Mouse (Mus musculus) kidney, embryonic 16.5 days (tissue): ENCODE results near the gene Micall2. TPM values are rescaled to one million over a fixed set of nuclear protein-coding genes. Genes with fewer than 3 reads are reported as not detected.
A peak's percentile ranks its signal among the peaks of the same experiment; 100 is the strongest.
"Not testable (repeated sequence)": the region's sequence is repeated elsewhere in the genome, so short reads cannot be mapped to it uniquely, and the experiment has no call there.

ENCODE experiments used
- ATAC-seq: fragments of 200-750 bp; cut with Nextera tagmentation; 2 replicates; pipeline ENCODE4 v1.8.0; 2017; ENCODE audit warnings: moderate TSS enrichment; ENCODE audit not compliant: low FRiP score, low TSS enrichment
- H3K27ac ChIP-seq: fragments of 300-500 bp; sonication (generic); 2 replicates; pipeline ENCODE4 v1.5.1; 2014; ENCODE audit warnings: low read length
- H3K27me3 ChIP-seq: fragments of 300-500 bp; sonication (generic); 2 replicates; pipeline ENCODE4 v1.6.1; 2014; ENCODE audit warnings: low read length, control low read depth, mixed read lengths; ENCODE audit not compliant: insufficient read depth
- H3K36me3 ChIP-seq: fragments of 300-500 bp; sonication (generic); 2 replicates; pipeline ENCODE4 v1.6.1; 2014; ENCODE audit warnings: low read length, control low read depth, mixed read lengths; ENCODE audit not compliant: insufficient read depth
- H3K4me1 ChIP-seq: fragments of 300-500 bp; sonication (generic); 2 replicates; pipeline ENCODE4 v1.6.1; 2014; ENCODE audit warnings: low read length, control low read depth, mixed read lengths; ENCODE audit not compliant: insufficient read depth
- H3K4me2 ChIP-seq: fragments of 300-500 bp; sonication (generic); replicated peaks from 2 replicates; pipeline ENCODE4 v1.6.1; 2014; ENCODE audit warnings: low read depth, low read length
- H3K4me3 ChIP-seq: fragments of 300-500 bp; sonication (generic); 2 replicates; pipeline ENCODE4 v1.5.1; 2014; ENCODE audit warnings: mild to moderate bottlenecking, low read length
- H3K9ac ChIP-seq: fragments of 300-500 bp; sonication (generic); replicated peaks from 2 replicates; pipeline ENCODE4 v1.6.1; 2014; ENCODE audit warnings: low read length
- H3K9me3 ChIP-seq: fragments of 300-500 bp; sonication (generic); 2 replicates; pipeline ENCODE4 v1.6.1; 2016; ENCODE audit warnings: low read length, control low read depth
- WGBS: fragments of 180-500 bp; shearing (Covaris S2); extraction: QIAGEN DNeasy Blood & Tissue Kit; methylation state at CpG from one replicate; pipeline ENCODE4 v1.1.7; 2014; 5-methylcytosine and 5-hydroxymethylcytosine counted together
- polyA plus RNA-seq: library from polyadenylated mRNA; unstranded; fragments of >200 nt; fragmentation: Nextera tagmentation; extraction: Ambion mirVana; gene quantifications from 2 replicates; pipeline ENCODE4 v1.2.1, GENCODE M21; 2015

The Micall2 gene
- polyA plus RNA-seq, 1 experiment from 2014 or later, result 5.4 TPM

DNA sequence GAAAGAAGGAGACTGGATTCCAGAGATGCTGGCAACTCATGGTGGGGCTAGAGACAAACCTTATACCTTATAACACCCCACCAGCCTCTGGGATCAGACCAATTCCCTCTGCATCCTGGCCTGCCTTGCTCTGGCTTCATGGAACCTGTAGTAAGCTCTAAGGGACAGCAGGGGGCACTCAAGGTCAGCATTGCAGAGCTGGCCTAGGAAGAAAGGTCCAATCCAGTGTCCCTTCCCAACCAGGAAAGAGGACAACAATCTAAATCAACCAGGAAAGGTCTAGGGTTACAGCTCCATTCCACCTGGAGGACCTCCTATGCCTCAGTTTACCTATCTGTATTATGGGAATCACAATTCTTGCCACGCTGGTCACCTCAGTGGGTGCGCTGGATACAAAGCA is 18.4 kb downstream of the Micall2 start:
- Histone ChIP-seq H3K4me3 (no peak overlapping the region), H3K36me3 (no peaks in the 10 kb centered on the region; the same call in 1 of the 2 replicates), H3K4me1 (peaks cover 3% of the 10 kb centered on the region; the same call in 1 of the 2 replicates), H3K27me3 (no peaks in the 10 kb centered on the region), H3K27ac (no peak overlapping the region), H3K9ac (no peak overlapping the region), H3K9me3 (no peaks in the 10 kb centered on the region), H3K4me2 (no peak overlapping the region)
- WGBS, result 98% methylated on average over 2 of the region's 2 CpGs
- ATAC-seq, result 0 out of 2 replicates have a peak, but pooled peaks have one; percentile 40

DNA sequence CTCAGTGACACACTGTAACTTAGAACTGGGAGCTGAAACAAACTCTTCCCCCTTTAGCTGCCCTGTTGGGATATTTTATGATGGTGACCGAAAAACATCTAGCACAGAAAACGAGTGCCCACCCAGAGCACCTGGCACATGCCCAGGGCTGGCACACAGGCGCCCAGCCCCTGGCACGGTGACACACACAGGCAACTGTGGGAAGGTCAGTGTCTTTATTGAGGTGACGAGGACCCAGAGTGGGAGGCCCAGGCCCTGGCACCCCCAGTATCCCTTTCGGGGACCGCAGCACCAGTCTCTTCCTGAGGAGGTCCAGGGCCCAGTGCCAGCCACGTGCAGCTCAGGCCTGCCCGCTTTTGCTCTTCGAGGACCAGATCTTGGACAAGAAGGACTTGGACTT is 29.6 kb downstream of the Micall2 start:
- H3K4me1 ChIP-seq, result 0 out of 2 replicates have a peak, but pooled peaks cover 6% of the 10 kb centered on the region
- no peak overlapping the region for H3K4me2 ChIP-seq
- no peak for ATAC-seq
- no peak overlapping the region for H3K27ac ChIP-seq
- H3K9me3 ChIP-seq, result no peaks in the 10 kb centered on the region
- H3K4me3 ChIP-seq, result no peak overlapping the region
- no peaks in the 10 kb centered on the region for H3K27me3 ChIP-seq
- H3K36me3 ChIP-seq, result peaks cover 9% of the 10 kb centered on the region
- H3K9ac ChIP-seq, result no peak overlapping the region
- WGBS, result 92% methylated on average over 10 of the region's 10 CpGs

DNA sequence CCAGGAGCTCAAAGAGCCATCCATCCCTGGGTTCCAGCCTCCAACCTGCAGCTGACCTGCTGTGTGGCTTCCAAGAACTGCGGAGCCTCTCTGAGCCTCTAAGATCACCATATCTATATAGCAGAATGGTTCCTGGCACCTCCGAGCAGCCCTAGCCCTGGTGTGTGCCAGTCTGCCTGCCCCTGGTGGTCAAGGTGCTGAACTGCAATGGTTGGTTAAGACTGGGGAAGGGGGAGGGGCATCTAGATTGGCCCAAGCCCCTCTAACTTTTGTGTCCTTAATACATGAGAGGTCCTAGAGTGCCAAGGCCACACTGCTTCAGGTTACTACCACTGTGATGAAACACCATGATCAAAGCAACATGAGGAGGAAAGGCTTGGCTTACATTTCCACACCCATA is 33.2 kb downstream of the Micall2 start:
- H3K9me3 ChIP-seq, result no peaks in the 10 kb centered on the region
- 0 out of 2 replicates have a peak, but pooled peaks have one; percentile 43 for ATAC-seq
- no peak overlapping the region for H3K9ac ChIP-seq
- no peak overlapping the region for H3K4me3 ChIP-seq
- no peaks in the 10 kb centered on the region for H3K27me3 ChIP-seq
- 0 out of 2 replicates have a peak, but pooled peaks cover 6% of the 10 kb centered on the region for H3K4me1 ChIP-seq
- H3K36me3 ChIP-seq, result no peaks in the 10 kb centered on the region
- no peak overlapping the region for H3K4me2 ChIP-seq
- WGBS, result 63% methylated on average over 2 of the region's 2 CpGs
- H3K27ac ChIP-seq, result no peak overlapping the region

DNA sequence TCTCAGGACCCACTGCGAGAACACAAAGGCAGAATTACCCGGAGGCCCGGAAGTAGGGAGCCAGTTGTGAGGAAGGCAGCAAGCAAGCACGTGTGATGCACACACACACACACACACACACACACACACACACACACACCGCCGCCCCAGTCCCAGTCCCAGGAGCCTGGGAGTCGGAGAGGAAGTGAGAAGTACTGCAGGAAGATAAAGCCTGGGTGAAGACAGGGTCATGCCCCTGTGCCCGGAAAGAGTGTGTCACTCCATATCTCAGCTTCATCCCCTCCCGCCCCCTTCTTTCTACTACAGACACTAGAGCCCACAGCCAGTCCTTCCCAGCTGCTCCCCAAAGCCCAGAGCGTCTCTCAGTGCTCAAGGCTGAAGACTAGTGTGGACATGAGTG is 33.9 kb downstream of the Micall2 start:
- H3K4me1 ChIP-seq, result 0 out of 2 replicates have a peak, but pooled peaks cover 6% of the 10 kb centered on the region
- H3K27ac ChIP-seq, result no peak overlapping the region
- 46% methylated on average over 10 of the region's 10 CpGs for WGBS
- no peak overlapping the region for H3K9ac ChIP-seq
- H3K27me3 ChIP-seq, result no peaks in the 10 kb centered on the region
- H3K4me2 ChIP-seq, result no peak overlapping the region
- H3K36me3 ChIP-seq, result no peaks in the 10 kb centered on the region
- no peaks in the 10 kb centered on the region for H3K9me3 ChIP-seq
- H3K4me3 ChIP-seq, result no peak overlapping the region
- ATAC-seq, result peak; percentile 27

DNA sequence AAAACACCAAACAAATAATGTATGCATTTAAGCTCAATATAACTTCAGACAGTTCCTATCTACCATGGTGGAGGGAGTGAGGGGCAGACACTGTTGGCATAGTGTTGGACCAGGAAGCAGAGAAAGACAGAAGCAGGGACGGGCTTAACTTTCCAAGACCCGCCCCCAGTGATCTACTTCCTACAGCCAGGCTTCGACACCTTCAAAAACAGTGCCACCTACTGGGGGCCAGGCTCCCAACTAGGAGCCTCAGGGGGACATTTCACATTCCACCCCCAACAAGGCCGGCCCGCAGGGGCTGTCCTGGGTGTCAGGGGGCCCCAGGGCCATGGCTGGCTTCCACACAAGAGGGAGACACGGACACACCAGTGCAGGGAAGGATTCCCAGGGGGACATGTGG is 39.2 kb downstream of the Micall2 start:
- Histone ChIP-seq H3K4me2 (no peak overlapping the region), H3K36me3 (no peaks in the 10 kb centered on the region)
- 91% methylated on average over 6 of the region's 6 CpGs for WGBS

DNA sequence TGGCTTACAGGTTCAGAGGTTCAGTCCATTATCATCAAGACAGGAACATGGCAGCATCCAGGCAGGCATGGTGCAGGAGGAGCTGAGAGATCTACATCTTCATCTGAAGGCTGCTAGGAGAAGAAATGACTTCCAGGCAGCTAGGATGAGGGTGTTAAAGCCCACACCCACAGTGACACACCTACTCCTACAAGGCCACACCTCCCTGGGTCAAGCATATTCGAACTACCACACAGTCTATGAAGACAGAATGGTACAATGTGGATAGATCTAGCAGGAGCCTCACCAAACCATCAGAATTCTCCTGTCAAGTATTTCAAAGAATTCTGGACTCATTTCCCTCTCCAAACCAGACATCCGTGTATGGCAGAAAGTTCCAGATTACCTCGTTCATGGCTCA is 40.3 kb downstream of the Micall2 start:
- not testable (repeated sequence) for H3K4me1 ChIP-seq, H3K9ac ChIP-seq, ATAC-seq, H3K27me3 ChIP-seq, H3K4me2 ChIP-seq, H3K9me3 ChIP-seq, H3K4me3 ChIP-seq, H3K36me3 ChIP-seq, H3K27ac ChIP-seq
- WGBS, result 40% methylated on average over 3 of the region's 3 CpGs

More for the DNA sequence above, 39.2 kb downstream of the Micall2 start:
- ATAC-seq, result no peak
- 0 out of 2 replicates have a peak, but pooled peaks cover 7% of the 10 kb centered on the region for H3K9me3 ChIP-seq
- H3K27me3 ChIP-seq, result no peaks in the 10 kb centered on the region
- H3K4me3 ChIP-seq, result no peak overlapping the region
- H3K4me1 ChIP-seq, result peaks cover 9% of the 10 kb centered on the region; the same call in 1 of the 2 replicates
- H3K27ac ChIP-seq, result no peak overlapping the region
- no peak overlapping the region for H3K9ac ChIP-seq

DNA sequence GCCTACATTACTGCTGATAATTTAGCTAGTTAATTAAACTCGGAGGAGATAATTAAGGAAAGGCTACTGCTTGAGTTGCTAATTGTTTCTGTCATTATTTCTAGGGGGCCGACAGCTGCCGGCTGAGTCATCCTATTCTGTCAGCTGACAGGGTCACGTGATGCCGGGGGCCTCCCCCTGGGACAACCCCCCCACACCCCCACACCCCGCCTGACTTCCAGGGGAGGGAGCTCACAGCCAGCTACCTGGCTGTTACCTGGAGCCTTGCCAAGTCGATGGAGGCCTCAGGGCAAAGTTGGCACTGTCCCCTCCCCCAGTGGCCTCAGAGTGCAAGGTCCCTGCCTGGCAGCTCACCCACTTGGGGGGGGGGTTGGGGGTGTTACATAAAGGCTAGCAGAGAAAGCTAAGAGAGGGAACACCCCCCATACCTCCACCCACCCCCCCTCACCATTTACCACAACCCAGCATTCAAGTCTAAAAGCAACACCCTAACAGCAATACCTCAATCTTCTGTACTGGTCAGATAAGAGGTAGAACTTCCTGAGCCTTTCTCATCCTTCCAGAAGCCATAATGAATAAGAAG is 41.1 kb downstream of the Micall2 start:
- Histone ChIP-seq H3K9ac (no peak overlapping the region), H3K36me3 (no peaks in the 10 kb centered on the region), H3K27ac (no peak overlapping the region), H3K4me2 (peak overlapping the region; percentile 47), H3K27me3 (no peaks in the 10 kb centered on the region), H3K9me3 (0 out of 2 replicates have a peak, but pooled peaks cover 7% of the 10 kb centered on the region), H3K4me3 (no peak overlapping the region), H3K4me1 (peaks cover 9% of the 10 kb centered on the region; the same call in 1 of the 2 replicates)
- WGBS, result 15% methylated on average over 7 of the region's 7 CpGs
- ATAC-seq, result peak; percentile 27; the same call in 1 of the 2 replicates

DNA sequence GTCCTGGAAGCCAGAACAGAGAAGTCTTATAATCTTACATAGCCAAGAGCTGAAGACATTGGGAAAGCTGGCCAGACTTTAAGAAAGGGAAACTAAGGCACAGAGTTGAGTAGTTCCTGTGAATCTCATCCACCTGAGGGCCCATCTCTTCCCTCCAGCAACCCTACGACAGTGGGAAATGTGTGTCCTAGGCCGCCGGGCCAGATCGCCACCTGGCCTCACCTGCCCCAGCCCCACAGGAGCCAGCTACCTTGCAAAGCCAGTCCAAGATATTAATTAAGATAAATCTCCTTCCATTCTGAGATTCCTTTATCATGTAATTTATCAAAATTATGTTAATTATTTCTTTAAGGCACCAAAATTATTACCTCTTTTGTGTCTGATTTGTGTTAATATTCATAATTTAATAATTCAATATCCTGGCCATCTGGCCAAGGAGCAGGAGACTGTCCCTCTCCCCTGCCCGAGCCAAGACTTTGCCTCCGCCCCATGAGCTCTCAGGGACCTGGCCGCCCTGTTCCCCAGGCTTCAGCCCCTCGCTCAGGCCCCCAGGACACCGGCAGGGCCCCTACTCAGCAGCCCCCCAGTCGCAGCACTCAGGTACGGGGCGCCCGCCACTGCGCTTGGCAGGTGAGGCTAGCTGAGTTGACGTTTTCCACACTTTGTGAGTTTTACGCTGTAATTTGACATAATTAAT is 41.7 kb downstream of the Micall2 start:
- Histone ChIP-seq H3K27ac (no peak overlapping the region), H3K4me2 (peak overlapping the region; percentile 47), H3K36me3 (no peaks in the 10 kb centered on the region), H3K27me3 (no peaks in the 10 kb centered on the region), H3K9me3 (0 out of 2 replicates have a peak, but pooled peaks cover 7% of the 10 kb centered on the region), H3K9ac (no peak overlapping the region), H3K4me3 (peak overlapping the region; percentile 14; the same call in 1 of the 2 replicates), H3K4me1 (peaks cover 9% of the 10 kb centered on the region; the same call in 1 of the 2 replicates)
- 56% methylated on average over 16 of the region's 16 CpGs for WGBS
- no peak for ATAC-seq

DNA sequence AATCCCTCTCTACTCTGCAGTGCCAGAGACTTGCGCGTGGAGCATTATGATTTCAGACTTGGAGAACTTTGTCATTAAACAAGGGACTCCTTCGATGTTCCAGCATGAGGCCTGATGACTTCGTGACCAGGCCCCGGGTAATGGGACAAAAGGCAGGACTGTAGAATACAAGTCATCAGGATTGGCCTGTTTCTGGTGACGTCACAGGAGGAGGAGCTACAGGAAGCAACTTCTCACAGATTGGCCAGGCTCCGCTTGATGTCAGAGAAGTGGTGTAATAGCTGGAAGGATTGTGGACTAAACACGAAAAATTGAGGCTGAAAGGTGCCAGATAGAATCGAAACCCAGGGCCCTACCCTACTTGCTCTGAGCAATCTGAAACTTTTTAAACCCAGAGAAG is 45.3 kb downstream of the Micall2 start:
- no peak overlapping the region for H3K9ac ChIP-seq
- ATAC-seq, result no peak
- no peak overlapping the region for H3K4me2 ChIP-seq
- no peaks in the 10 kb centered on the region for H3K36me3 ChIP-seq
- H3K4me1 ChIP-seq, result peaks cover 18% of the 10 kb centered on the region
- 74% methylated on average over 9 of the region's 9 CpGs for WGBS
- H3K27me3 ChIP-seq, result no peaks in the 10 kb centered on the region
- H3K9me3 ChIP-seq, result 0 out of 2 replicates have a peak, but pooled peaks cover 7% of the 10 kb centered on the region
- H3K4me3 ChIP-seq, result no peak overlapping the region
- H3K27ac ChIP-seq, result no peak overlapping the region

DNA sequence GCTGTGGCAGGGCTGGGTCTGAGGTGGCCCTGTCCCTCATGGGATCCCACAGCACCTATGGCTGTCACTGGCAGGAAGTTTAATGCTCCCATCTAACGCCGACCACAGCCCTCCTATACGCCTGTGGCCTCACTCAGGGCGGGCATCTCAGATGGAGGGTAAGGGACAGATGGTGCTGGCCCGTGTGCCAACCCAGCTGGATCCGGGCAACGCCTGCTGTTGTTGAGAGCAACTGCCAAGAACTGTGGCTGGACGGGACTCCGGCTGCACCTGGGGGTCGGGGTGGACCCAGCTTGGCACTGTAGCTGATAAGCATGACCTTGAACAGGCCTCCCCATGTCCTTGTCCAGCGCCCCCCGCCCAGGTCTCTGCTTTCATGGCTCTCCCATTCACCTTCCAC is 47.8 kb downstream of the Micall2 start:
- Histone ChIP-seq H3K27me3 (peaks cover 3% of the 10 kb centered on the region), H3K27ac (no peak overlapping the region), H3K9ac (no peak overlapping the region), H3K9me3 (0 out of 2 replicates have a peak, but pooled peaks cover 1% of the 10 kb centered on the region), H3K36me3 (no peaks in the 10 kb centered on the region), H3K4me1 (peaks cover 11% of the 10 kb centered on the region), H3K4me3 (no peak overlapping the region), H3K4me2 (no peak overlapping the region)
- 80% methylated on average over 12 of the region's 12 CpGs for WGBS
- ATAC-seq, result no peak
